Mouse (Mus musculus) cerebellum, adult 2 months (tissue): Measurements from ENCODE around the gene Fam57a. TPM values are rescaled to one million over a fixed set of nuclear protein-coding genes. Genes with fewer than 3 reads are reported as not detected.

Experiments used
- DNase-seq, 2 experiments: peaks; one replicate each; pipeline ENCODE4 v3.0.0; 2021
- H3K27ac ChIP-seq: fragments of 200-500 bp; 2 replicates; pipeline ENCODE4 v1.5.1; 2012; ENCODE audit warnings: low read length, control low read depth, inconsistent platforms; ENCODE audit not compliant: insufficient read depth
- H3K27me3 ChIP-seq: fragments of 200-500 bp; 2 replicates; pipeline ENCODE4 v1.6.1; 2012; ENCODE audit warnings: inconsistent platforms, mild to moderate bottlenecking, low read length, moderate library complexity; ENCODE audit not compliant: control insufficient read depth, insufficient read depth
- H3K4me1 ChIP-seq: fragments of 200-500 bp; 2 replicates; pipeline ENCODE4 v1.6.1; 2011; ENCODE audit warnings: low read length; ENCODE audit not compliant: control insufficient read depth, insufficient read depth
- H3K4me3 ChIP-seq: fragments of 200-500 bp; replicated peaks from 2 replicates; pipeline ENCODE3; 2011; ENCODE audit warnings: mild to moderate bottlenecking, low read depth, low read length, control low read depth; ENCODE audit not compliant: insufficient read depth
- CTCF ChIP-seq: fragments of 200-500 bp; IDR thresholded peaks from 2 replicates; pipeline ENCODE4 v1.5.1; 2011; ENCODE audit warnings: low read depth, mild to moderate bottlenecking, control low read depth, low read length, moderate library complexity, borderline replicate concordance; ENCODE audit not compliant: insufficient read depth
- POLR2A ChIP-seq: fragments of 200-500 bp; IDR thresholded peaks from 2 replicates; pipeline ENCODE4 v1.6.1; 2011; ENCODE audit warnings: low read length, control low read depth, borderline replicate concordance; ENCODE audit not compliant: insufficient read depth
- WGBS: fragments of 180-500 bp; shearing (Covaris S2); methylation state at CpG from one replicate; pipeline ENCODE4 v1.1.7; 2018; 5-methylcytosine and 5-hydroxymethylcytosine counted together
- polyA plus RNA-seq: library from polyadenylated mRNA; depleted of rRNA; stranded (reverse); fragments of >200 nt; gene quantifications from 2 replicates; pipeline ENCODE4 v1.2.3, GENCODE M21; 2012

Gene Fam57a
- polyA plus RNA-seq, 1 experiment = 25.7 TPM

- Histone ChIP-seq H3K27me3 (no peaks in the 10 kb centered on the region), H3K4me1 (peaks cover 13% of the 10 kb centered on the region), H3K4me3 (no peak overlapping the region), H3K27ac (no peak overlapping the region)
- TF ChIP-seq CTCF (no peak), POLR2A (no peak)
- no peak for DNase-seq
- 80% methylated on average over 8 of the region's 8 CpGs for WGBS
Measured at GRCm38 (mm10) chr11:76148055-76149008, 31.1 kb upstream of the Fam57a start.

DNA sequence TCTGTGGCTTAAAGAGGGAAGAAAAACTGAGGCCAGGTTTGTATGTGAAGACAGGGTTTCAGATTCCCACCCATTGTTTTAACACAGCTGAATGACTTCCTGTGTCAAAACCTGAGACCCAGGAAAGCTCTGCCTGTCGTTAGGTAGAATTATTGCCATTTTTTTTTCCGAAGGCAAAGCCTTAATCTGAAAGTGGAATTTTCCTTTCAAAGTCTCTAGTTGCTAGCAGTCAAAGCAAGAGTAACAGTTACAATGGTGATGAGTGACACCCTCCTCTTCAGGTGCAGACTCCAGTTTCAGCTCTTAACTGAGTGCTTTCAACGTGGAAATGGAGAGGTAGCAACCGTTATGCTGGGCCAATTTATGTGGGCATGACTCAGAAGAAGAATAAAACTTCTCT, 28.5 kb upstream of the Fam57a start:
- H3K27me3 ChIP-seq = no peaks in the 10 kb centered on the region
- H3K27ac ChIP-seq = no peak overlapping the region
- 80% methylated on average over 4 of the region's 4 CpGs for WGBS
- DNase-seq = no peak
- H3K4me3 ChIP-seq = no peak overlapping the region
- peaks cover 10% of the 10 kb centered on the region for H3K4me1 ChIP-seq
- no peak for TF ChIP-seq CTCF

GRCm38 (mm10) chr11:76153236-76153951, 26.1 kb upstream of the Fam57a start:
- H3K27ac ChIP-seq = no peak overlapping the region
- no peak for DNase-seq
- H3K4me3 ChIP-seq = no peak overlapping the region
- 87% methylated on average over 5 of the region's 5 CpGs for WGBS
- H3K4me1 ChIP-seq = no peaks in the 10 kb centered on the region
- no peaks in the 10 kb centered on the region for H3K27me3 ChIP-seq
- no peak for TF ChIP-seq CTCF

GRCm38 (mm10) chr11:76154200-76154599, 25.3 kb upstream of the Fam57a start:
- no peak for DNase-seq
- TF ChIP-seq POLR2A = no peak
- no peak for TF ChIP-seq CTCF
- Histone ChIP-seq H3K4me3 (no peak overlapping the region), H3K4me1 (no peaks in the 10 kb centered on the region), H3K27me3 (no peaks in the 10 kb centered on the region), H3K27ac (no peak overlapping the region)
- WGBS = 98% methylated on average over 2 of the region's 2 CpGs

- H3K4me3 ChIP-seq = no peak overlapping the region
- no peak overlapping the region for H3K27ac ChIP-seq
- H3K4me1 ChIP-seq = no peaks in the 10 kb centered on the region
- 91% methylated on average over 2 of the region's 2 CpGs for WGBS
- no peak for TF ChIP-seq CTCF
- H3K27me3 ChIP-seq = no peaks in the 10 kb centered on the region
- DNase-seq = no peak
Measured at GRCm38 (mm10) chr11:76154861-76155260, 24.6 kb upstream of the Fam57a start.

GRCm38 (mm10) chr11:76158375-76158774, 21.1 kb upstream of the Fam57a start:
- 86% methylated on average over 2 of the region's 2 CpGs for WGBS
- TF ChIP-seq CTCF (no peak), POLR2A (no peak)
- no peaks in the 10 kb centered on the region for H3K4me1 ChIP-seq

DNA sequence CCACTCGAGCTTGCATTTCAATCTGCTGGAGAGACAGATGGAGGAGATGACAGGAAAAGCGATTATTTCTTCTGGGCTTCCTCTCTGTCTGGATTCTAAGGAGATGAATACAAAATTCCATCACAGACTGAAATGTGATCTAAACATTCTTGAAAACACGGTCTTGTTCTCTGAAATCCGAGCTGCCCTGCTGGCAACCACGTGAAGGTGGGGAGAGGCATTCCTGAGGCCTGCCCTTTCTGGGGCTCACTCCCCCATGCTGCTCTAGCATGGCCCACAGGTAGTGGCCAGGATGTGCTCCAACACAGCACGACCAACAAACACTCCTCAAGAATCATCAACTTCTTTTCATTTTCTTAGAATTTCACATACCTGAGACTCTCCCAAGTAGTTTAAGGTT, 19.2 kb upstream of the Fam57a start:
- H3K27ac ChIP-seq = no peak overlapping the region
- no peak for DNase-seq
- WGBS = 67% methylated on average over 6 of the region's 6 CpGs
- no peak for TF ChIP-seq CTCF
- no peak for TF ChIP-seq POLR2A
- no peaks in the 10 kb centered on the region for H3K27me3 ChIP-seq
- H3K4me1 ChIP-seq = no peaks in the 10 kb centered on the region
- H3K4me3 ChIP-seq = no peak overlapping the region

More at GRCm38 (mm10) chr11:76158375-76158774, 21.1 kb upstream of the Fam57a start:
- no peak for DNase-seq
- H3K27me3 ChIP-seq = no peaks in the 10 kb centered on the region
- no peak overlapping the region for H3K4me3 ChIP-seq
- H3K27ac ChIP-seq = no peak overlapping the region

DNA sequence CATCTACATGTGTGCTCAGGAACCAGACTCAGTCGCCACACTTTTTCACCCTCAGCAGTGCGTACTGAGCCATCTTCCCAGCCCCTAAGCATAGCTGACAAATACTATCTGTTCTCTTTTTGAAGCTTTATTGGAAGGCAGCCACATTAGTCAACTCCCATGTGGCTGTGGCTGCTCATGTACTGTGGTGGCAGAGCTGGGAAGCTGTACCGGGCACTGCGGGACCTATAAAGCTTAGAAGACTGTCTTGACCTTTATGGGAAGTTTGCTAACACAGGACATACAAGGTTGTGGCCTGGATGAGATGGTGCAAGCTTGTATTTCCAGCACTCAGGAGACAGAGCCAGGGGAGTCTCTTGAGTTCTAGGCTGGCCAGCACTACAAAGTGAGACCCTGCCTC, 12.8 kb upstream of the Fam57a start:
- no peak for TF ChIP-seq POLR2A
- TF ChIP-seq CTCF = no peak
- Histone ChIP-seq H3K4me3 (no peak overlapping the region), H3K4me1 (peaks cover 14% of the 10 kb centered on the region), H3K27me3 (no peaks in the 10 kb centered on the region), H3K27ac (no peak overlapping the region)
- WGBS = 81% methylated on average over 4 of the region's 4 CpGs
- DNase-seq = no peak
